ENCODE assay signal across 21 mouse cellular contexts in the genomic region with DNA sequence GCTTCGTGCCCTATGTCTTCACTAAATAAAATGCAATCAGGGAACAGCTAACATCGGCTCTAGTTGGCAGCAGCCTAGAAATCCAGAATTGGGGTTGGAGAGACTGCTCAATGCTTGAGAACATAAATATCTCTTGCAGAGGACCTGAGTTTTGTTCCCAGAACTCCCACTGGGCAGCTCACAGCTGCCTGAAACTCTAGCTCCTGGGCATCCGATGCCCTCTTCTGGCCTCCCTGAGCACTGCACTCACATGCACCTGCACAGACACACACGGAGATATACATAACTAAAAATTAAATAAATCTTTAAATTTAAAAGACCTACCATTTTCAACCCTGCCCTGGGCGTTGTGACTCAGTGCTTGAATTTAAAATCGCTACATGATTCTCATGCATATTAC.
DNase-seq lines count a peak whose midpoint lies in the region; ATAC-seq and TF ChIP-seq lines count a peak whose summit lies in the region.
"Had no signal": no experiment of that assay in that cellular context is flagged by ENCODE, and none has a peak within 500 bp of the region (broad histone marks: within the 10 kb centered on the region; RNA-seq: fewer than 3 reads in every experiment).

No protein-coding gene starts in this region.

- no peak overlapping the region for H3K4me3 ChIP-seq in forebrain, postnatal 0 days (ENCODE audit: low read depth, low read length)
- no peak overlapping the region for H3K4me3 ChIP-seq in forebrain, embryonic 16.5 days (replicated peaks; ENCODE audit: low read length)
- H3K4me3 ChIP-seq in layer of hippocampus, adult 2 months: no peak overlapping the region
- no peak overlapping the region for H3K4me3 ChIP-seq in E14TG2a.4 (replicated peaks; ENCODE audit: low read length)
- no peak overlapping the region for H3K4me3 ChIP-seq in hindbrain, embryonic 11.5 days (ENCODE audit: low read depth, low read length)
- H3K4me3 ChIP-seq: forebrain, embryonic 10.5 days; heart, embryonic 10.5 days; hindbrain, embryonic 10.5 days; limb, embryonic 13.5 days; liver, embryonic 15.5 days; midbrain, embryonic 12.5 days had no signal

- H3K27me3 ChIP-seq in forebrain, postnatal 0 days (ENCODE audit: insufficient read depth, low read length): no peaks in the 10 kb centered on the region
- no peaks in the 10 kb centered on the region for H3K27me3 ChIP-seq in forebrain, embryonic 16.5 days (replicated peaks; ENCODE audit: control insufficient read depth, insufficient read depth, low read length)
- H3K27me3 ChIP-seq in E14TG2a.4 (ENCODE audit: insufficient read depth, low read length): no peaks in the 10 kb centered on the region
- no peaks in the 10 kb centered on the region for H3K27me3 ChIP-seq in hindbrain, embryonic 11.5 days (ENCODE audit: control insufficient read depth, insufficient read depth, low read length)
- H3K27me3 ChIP-seq: limb, embryonic 13.5 days; liver, embryonic 15.5 days; midbrain, embryonic 12.5 days had no signal

- TF ChIP-seq CTCF in forebrain, postnatal 0 days (IDR thresholded peaks at IDR 0.05; ENCODE audit: low read depth): 0 out of 2 replicates have a peak, but pooled peaks have one; percentile 5
- TF ChIP-seq CTCF in layer of hippocampus, adult 2 months (conservative IDR thresholded peaks at IDR 0.05): peak; percentile 51
- peak; percentile 40 for TF ChIP-seq CTCF in E14TG2a.4 (conservative IDR thresholded peaks at IDR 0.05; ENCODE audit: low read length)

- H3K4me2 ChIP-seq in forebrain, postnatal 0 days (ENCODE audit: low read depth): no peak overlapping the region
- H3K4me2 ChIP-seq in forebrain, embryonic 16.5 days (ENCODE audit: low read length): no peak overlapping the region
- H3K4me2 ChIP-seq in hindbrain, embryonic 11.5 days (replicated peaks; ENCODE audit: low read depth, low read length): no peak overlapping the region
- H3K4me2 ChIP-seq: limb, embryonic 13.5 days; liver, embryonic 15.5 days; midbrain, embryonic 12.5 days had no signal

- H3K9me3 ChIP-seq in forebrain, postnatal 0 days (ENCODE audit: low read length): no peaks in the 10 kb centered on the region
- H3K9me3 ChIP-seq in forebrain, embryonic 16.5 days (ENCODE audit: control insufficient read depth, low read length): no peaks in the 10 kb centered on the region
- H3K9me3 ChIP-seq in E14TG2a.4 (ENCODE audit: low read length): no peaks in the 10 kb centered on the region
- H3K9me3 ChIP-seq in hindbrain, embryonic 11.5 days (ENCODE audit: control insufficient read depth, low read length): no peaks in the 10 kb centered on the region
- H3K9me3 ChIP-seq: liver, embryonic 15.5 days had no signal

- WGBS in forebrain, postnatal 0 days: 96% methylated on average over 6 of the region's 6 CpGs
- 94% methylated on average over 6 of the region's 6 CpGs for WGBS in forebrain, embryonic 16.5 days
- WGBS in hindbrain, embryonic 11.5 days: 92% methylated on average over 6 of the region's 6 CpGs

- no peak for ATAC-seq in forebrain, postnatal 0 days
- no peak for ATAC-seq in forebrain, embryonic 16.5 days
- no peak for ATAC-seq in hindbrain, embryonic 11.5 days (ENCODE audit: low FRiP score)
- ATAC-seq: hindbrain, postnatal 0 days; lung, postnatal 0 days had no signal

- no peak for DNase-seq in forebrain, postnatal 0 days
- no peak for DNase-seq in layer of hippocampus, adult 2 months (ENCODE audit: low spot score in 2 of 2)
- no peak for DNase-seq in layer of hippocampus, postnatal 36 days
- DNase-seq in R1 (ENCODE audit: low read depth, low spot score): peak; percentile 45
- no peak for DNase-seq in adrenal gland, adult (ENCODE audit: inconsistent age in 2 of 2, low spot score in 1 of 2)
- DNase-seq in hindbrain, embryonic 11.5 days (ENCODE audit: low spot score): no peak
- DNase-seq: adrenal gland, postnatal 36 days; cerebellum, postnatal 10 days; kidney, adult 11 months; kidney, postnatal 14 days had no signal

- no peaks in the 10 kb centered on the region for H3K36me3 ChIP-seq in forebrain, postnatal 0 days (ENCODE audit: insufficient read depth)
- H3K36me3 ChIP-seq in forebrain, embryonic 16.5 days (ENCODE audit: control insufficient read depth, insufficient read depth): no peaks in the 10 kb centered on the region
- H3K36me3 ChIP-seq in E14TG2a.4 (ENCODE audit: insufficient read depth, low read length): no peaks in the 10 kb centered on the region
- H3K36me3 ChIP-seq in hindbrain, embryonic 11.5 days (ENCODE audit: control insufficient read depth, insufficient read depth, low read length): no peaks in the 10 kb centered on the region
- H3K36me3 ChIP-seq: forebrain, embryonic 10.5 days; G1E; heart, embryonic 10.5 days; hindbrain, embryonic 10.5 days; limb, embryonic 13.5 days; liver, embryonic 15.5 days; midbrain, embryonic 12.5 days had no signal

- no peak overlapping the region for H3K27ac ChIP-seq in forebrain, postnatal 0 days (ENCODE audit: low read depth, low read length)
- no peak overlapping the region for H3K27ac ChIP-seq in forebrain, embryonic 16.5 days (ENCODE audit: low read length)
- H3K27ac ChIP-seq in layer of hippocampus, adult 2 months: no peak overlapping the region
- H3K27ac ChIP-seq in hindbrain, embryonic 11.5 days (ENCODE audit: low read depth, low read length): no peak overlapping the region
- H3K27ac ChIP-seq: forebrain, embryonic 10.5 days; heart, embryonic 10.5 days; hindbrain, embryonic 10.5 days; hindbrain, postnatal 0 days; limb, embryonic 13.5 days; liver, embryonic 15.5 days; midbrain, embryonic 12.5 days had no signal

- no peaks in the 10 kb centered on the region for H3K4me1 ChIP-seq in forebrain, postnatal 0 days (ENCODE audit: insufficient read depth)
- H3K4me1 ChIP-seq in forebrain, embryonic 16.5 days (replicated peaks; ENCODE audit: control insufficient read depth, insufficient read depth, low read length): no peaks in the 10 kb centered on the region
- no peaks in the 10 kb centered on the region for H3K4me1 ChIP-seq in E14TG2a.4 (replicated peaks; ENCODE audit: low read depth, low read length)
- H3K4me1 ChIP-seq in hindbrain, embryonic 11.5 days (replicated peaks; ENCODE audit: control insufficient read depth, insufficient read depth, low read length): 0 out of 2 replicates have a peak, but pooled peaks cover 2% of the 10 kb centered on the region
- H3K4me1 ChIP-seq: heart, embryonic 10.5 days; limb, embryonic 13.5 days; midbrain, embryonic 12.5 days had no signal

- no peak overlapping the region for H3K9ac ChIP-seq in forebrain, postnatal 0 days
- no peak overlapping the region for H3K9ac ChIP-seq in forebrain, embryonic 16.5 days (replicated peaks; ENCODE audit: low read depth, low read length)
- no peak overlapping the region for H3K9ac ChIP-seq in hindbrain, embryonic 11.5 days (ENCODE audit: low read depth, low read length)
- H3K9ac ChIP-seq: limb, embryonic 13.5 days; liver, embryonic 15.5 days; midbrain, embryonic 12.5 days had no signal
